Mouse (Mus musculus): ENCODE results near the gene Ptprd.

Ptprd gene

DNA sequence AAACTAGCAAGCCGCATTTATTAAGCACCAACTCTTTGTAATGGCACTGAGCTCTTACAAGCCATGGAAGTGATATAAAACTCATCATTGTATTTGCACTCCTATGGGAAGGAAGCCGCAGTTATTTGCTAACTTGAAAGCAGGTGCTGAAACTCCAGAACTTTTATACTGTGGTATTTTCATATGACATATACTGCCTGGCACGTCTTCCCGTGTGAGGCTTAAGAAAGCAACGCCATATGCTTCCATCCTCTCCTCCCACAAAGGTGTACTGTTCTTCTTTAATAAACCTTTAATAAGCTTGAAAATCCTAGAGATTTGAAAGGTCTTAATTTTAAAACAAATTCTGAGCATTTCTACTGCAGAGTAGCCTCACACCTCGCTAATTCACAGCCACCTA lies 1595.1 kb downstream of the Ptprd start:
- DNase-seq (ENCODE audit: extremely low spot score) = no peak

DNA sequence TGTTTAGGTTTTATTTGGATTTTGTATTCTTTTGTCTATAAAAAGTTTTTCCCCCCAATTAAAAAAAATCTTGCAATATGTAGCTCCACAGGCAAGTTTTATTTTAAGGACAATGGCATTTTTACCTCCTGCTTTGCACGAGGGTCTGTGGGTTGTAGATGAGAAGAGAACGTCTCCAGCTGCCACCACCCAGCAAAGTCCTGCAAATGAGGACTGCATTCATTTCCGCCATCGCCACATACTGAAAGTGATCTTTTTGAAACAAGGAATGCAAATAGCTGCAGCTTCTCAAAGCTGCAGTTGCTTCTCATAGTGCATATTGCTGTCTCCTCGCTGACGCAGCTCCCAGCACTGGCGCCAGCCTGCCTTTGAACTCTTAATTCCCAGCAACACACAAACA lies 1603.5 kb downstream of the Ptprd start:
- no peak for DNase-seq (ENCODE audit: extremely low spot score)

DNA sequence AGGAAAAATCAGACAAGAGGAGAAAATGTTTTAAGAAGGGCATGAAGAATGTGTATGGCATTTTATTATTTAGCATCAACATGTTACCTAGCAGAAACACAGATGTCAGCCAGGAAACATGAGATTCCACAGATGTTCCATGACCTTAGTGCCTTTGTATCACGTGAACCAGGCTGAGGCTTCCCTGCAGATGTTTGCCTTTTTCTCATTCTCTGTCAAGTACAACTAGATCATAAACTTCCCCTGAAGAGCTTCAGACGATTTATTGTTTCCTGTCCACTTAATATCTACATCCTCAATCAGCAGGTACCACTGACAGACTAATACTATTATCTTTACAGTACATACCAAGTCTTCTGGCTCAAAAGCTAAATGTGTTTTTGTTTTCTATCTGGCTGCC lies 1605.0 kb downstream of the Ptprd start:
- DNase-seq (ENCODE audit: extremely low spot score) = no peak

DNA sequence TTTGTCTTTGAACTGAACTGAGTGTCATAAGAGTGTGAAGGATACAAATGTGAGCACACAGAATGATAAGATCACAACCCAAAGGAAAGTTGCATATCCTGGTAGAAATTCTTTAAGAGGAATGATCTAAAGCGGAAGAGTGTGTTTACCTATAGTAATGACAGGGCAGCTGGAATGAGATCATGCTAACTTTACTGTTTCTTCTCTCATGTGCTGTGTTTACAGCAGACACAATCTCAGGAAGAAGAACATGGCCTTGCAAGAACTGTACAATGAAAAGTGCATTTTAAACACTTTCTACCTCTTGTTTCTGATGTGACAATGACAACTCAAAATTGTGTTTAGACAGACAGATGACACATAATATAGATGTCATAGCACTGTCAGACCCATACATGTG lies 1621.0 kb downstream of the Ptprd start:
- DNase-seq (ENCODE audit: extremely low spot score) = no peak

DNA sequence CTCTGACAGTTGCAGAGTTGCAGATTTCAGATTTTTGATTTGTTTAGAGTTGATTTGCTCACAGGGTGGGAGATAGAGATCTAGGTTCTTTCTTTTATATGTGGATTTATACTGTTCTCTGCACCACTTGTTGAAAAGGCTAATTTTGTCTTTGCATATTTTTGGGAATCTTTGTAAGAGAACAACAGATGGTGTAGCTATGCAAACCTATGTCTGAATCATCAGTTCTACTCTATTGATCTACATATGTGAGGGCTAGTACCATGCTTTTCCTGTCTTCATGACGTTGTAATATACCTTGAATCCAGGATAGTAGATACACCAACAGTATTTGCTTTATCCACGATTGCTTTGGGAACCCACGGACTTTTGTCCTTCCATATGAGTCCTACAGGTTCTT lies 1628.7 kb downstream of the Ptprd start:
- no peak for DNase-seq (ENCODE audit: extremely low spot score)

DNA sequence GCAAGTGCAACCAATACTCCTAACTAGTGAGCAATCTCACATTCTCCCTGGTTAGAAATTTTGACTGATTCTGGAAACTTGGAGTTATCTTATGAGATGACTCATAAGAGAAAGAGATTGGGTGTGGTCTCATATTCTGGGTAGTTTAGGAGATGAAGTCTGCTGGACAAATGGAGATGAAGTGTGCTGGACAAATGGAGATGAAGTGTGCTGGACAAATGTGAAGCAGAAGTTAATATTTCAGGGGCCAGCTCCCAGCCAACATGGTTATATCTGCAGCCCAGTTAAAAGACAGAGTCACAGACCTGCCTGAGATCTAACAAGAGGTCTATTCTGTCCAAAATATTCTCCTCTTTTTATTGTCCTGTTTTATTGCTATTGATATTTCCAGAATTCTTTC lies 1645.8 kb downstream of the Ptprd start:
- DNase-seq (ENCODE audit: extremely low spot score) = no peak

DNA sequence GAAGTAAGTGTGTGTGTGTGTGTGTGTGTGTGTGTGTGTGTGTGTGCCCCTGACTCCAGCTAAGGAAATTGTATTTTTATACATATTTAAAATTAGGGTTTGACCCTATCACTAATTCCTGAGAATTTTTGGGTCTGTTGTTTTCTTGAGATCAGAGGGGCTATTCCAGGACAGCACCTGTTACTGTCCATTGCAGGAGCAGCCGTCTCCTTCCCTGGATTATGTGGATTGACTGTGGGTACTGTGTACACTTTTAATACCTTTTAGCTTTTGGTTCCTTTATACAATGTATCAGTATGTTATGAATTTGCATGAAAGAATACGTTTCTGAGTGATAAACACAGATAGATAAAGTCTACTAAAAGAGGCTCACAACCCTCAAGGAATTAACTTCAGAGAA lies 1670.0 kb downstream of the Ptprd start:
- no peak for DNase-seq (ENCODE audit: extremely low spot score)

DNA sequence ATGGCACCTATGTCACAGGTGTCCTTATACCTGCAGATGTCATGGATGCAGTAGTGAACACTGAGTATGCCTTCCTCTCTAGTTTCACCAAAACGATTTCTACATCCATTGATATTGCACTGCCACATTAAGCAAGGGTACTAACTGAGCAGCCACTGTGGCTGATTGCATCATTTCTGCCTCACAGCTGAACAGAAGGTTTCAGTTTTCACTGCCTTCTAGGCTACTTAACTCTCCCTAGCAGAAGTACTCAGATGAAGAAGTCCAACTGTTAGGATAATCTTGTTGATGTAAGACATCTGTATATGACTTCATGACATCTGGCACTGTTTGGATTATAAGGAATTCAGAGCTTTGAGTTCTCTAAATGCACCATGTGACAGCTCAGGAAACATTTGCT lies 1678.8 kb downstream of the Ptprd start:
- DNase-seq (ENCODE audit: extremely low spot score) = no peak

DNA sequence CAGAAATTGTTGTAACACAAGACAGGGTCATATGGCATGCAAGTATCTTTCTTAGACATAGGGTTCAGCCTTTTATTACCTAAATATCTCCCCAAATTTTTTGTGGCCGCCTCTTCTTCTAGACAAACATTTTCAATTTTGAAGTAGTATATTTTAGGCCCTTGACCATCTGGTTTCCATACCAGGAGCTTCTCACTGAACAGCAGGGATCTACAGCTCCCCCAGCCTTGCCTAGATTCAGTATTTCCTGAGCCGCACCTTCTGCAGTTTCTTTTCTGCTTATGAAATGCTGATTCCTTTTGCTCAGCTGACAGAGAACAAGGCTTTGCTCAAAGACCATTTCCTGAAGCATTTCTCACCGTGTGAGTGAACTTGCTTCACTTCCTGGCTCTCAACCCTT lies 1686.5 kb downstream of the Ptprd start:
- no peak for DNase-seq (ENCODE audit: extremely low spot score)

DNA sequence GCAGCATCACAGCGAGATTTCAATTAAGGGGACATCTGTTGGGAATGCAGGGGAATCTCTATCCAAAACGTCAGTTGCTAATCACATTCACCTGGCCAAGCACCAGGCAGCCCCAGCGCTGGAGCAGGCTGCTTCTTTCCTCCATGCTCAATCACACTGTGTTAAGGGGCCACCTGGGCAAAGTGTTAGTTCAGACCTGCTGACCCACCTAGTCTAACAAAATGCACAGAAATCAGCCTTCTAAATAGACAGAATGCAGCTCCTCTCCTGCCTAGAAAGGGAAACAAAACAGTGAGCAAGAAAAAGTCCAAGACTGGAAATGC lies 1708.5 kb downstream of the Ptprd start:
- no peak for DNase-seq (ENCODE audit: extremely low spot score)

DNA sequence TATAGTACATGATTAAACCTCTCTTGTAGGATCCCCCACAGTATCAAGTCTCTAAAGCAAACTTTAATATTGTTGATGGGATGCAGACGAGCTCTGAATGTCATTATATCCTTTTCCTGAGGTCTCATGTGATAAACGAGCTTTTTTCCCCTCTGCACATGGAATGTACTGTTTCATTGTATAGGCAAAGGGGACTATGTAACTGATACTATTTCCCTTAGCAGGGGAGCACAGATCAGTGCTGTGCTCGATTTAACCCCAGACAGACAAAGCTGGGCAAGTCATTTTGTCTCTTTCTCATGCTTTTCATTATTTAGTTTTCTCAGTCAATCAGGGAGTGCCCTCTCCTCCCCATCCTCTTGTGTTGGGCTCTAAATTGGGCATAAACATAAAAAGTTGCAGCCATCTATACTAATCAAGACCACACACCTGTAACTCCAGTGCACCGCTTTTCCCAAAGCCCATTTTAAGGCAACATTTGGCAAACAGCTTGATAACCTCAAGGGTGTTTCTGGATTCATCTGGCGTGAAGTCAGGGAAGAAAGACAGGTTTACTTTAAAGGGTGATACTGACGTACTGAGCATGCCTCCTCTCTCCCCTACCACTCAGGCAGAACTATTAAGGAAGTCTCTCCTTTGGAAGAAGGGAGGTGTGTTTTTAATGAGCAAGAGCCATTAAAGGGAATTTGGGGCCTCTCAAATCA lies 1709.0 kb downstream of the Ptprd start:
- no peak for DNase-seq (ENCODE audit: extremely low spot score)

DNA sequence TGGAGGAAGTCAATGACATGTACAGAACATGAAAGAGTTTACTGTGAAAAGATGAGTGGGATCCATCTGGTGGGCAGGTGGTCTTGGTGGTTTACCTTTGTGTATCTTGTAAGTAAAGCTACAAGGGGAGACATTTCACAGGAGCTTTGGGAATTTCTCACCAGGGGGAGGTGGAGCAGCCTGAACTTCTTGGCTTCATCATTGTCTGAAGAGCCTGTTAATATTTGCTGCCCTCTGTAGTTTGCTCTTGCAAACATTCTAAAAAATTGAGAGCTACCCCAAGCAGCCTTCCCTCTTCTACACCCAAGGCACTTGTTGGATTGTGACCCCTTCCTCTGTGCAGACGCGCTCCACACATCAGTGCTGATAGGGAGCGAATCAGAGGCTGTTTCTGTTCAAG lies 1725.9 kb downstream of the Ptprd start:
- no peak for DNase-seq (ENCODE audit: extremely low spot score)

DNA sequence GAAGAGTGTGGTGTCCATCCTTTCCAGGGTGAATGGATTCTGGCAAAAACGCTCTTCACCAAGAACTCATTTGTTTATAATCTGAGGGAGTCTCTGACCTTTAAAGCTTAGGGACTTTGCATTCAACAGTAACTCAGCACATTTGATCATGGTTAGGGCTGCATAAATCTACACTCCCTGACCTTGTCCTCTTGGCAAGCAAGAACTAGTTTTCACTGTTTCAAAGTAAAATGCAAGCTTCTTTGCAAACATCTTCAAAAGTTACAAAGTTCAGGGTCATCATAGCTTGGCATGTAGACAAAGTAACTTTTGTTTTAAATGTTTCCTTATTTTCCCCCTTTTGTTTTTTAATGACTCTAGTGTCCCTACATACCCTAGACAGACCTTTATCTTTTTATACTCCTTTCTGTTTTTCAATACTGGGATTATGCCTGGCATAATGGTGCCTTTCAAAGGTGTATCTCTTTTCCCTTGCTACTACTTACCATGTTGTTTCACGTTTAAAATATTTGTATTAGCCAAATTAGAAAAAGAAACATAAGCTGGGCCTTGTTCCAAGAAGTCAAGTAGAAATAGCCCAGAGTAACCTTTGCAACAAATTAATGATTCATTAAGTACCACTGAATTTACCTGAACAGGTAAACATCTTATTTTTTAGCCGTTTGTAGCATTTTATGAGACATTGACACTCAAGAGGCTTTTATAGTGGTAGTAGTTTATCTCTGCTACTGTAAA lies 1743.2 kb downstream of the Ptprd start:
- DNase-seq (ENCODE audit: extremely low spot score) = no peak

DNA sequence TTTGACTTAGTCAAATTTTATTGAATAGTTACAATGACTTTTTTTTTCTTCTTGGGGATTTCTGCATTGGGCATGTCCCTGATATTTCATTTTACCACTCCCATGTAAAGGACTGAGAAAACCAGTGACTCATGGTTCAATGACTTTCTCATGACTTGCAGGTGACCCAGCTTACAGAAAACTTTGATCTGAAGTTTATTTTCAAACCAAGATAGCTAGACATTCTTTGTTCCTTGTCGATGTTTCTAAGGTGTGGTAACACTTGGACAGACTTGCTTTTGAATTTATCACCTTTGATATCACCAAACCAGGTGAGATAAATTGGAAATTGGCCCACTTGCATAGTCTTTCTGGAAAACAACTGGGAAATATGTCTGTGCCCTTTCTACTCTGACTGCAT lies 1747.1 kb downstream of the Ptprd start:
- DNase-seq (ENCODE audit: extremely low spot score) = no peak

DNA sequence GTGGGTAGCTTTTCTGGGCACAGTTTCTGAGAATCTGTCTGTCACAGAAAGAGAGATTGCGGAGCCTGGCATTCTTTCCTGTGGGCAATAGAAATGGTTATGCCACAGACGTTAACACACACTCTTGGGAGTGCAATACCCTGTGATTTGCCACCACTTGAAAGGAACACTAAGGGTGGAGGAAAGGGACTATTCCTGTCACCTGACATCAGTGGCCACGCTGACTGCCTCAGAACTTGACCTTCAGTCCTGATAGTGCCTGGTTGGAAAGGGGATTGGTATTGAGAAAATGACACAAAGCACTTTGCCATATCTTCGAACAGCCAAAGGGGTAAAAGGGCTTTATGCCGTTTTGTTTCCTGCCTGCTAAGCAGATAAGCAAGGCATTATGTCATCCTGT lies 1750.4 kb downstream of the Ptprd start:
- DNase-seq (ENCODE audit: extremely low spot score) = no peak

DNA sequence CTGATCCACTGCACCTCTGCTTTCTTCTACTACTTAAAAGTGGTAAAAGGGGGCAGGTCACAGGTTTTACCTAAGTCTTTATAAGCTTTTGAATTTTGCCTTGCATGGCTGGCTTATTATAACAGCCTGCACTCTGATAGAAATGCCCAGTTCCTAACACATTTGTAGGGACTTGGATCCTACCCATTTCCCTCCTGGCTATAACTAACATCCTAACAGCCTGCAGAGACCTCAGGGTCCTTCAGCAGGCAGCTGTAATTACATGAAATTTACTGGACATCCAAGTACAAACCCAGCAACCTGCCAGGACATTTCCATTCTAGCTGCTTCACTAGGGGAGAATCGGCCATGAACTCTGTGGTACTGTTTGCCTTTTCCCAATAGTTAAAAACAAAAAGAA lies 1751.2 kb downstream of the Ptprd start:
- DNase-seq (ENCODE audit: extremely low spot score) = no peak

DNA sequence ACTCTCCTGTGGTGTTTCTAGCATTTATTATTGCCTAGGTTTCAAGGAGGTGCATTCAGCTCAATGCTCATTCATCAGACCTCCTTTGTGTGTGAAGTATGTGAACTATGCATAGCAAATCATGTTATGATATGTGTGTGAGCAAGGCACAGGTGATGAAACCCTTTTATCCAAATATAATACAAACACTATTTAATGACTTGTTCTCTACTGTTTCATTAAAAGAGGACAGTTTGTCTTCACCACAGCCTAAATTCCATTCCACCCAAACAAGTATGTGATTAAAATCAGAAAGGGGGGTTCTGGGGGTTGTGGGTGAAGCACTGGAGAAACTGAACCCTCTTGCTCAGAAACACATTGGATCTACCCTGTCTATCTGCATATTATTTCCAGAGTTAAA lies 1752.1 kb downstream of the Ptprd start:
- DNase-seq (ENCODE audit: extremely low spot score) = no peak

DNA sequence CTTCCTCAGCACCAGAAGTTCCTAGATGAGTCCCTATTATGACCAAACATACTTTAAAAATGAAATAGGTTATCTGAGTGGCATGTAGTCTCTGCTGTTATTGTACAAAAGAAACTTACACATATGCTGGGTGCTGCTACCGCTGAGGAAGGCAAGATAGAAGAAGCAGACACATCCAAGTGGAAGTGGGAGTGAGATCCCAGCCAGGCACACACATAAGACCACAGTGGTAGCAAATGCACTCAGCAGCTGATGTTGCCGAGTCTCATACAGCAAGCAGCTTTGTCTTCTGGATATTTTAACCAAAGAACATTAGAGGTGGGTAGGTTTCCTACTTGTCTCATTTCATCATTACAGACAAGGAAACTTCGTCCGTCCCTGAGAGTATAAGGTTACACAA lies 1759.5 kb downstream of the Ptprd start:
- DNase-seq (ENCODE audit: extremely low spot score) = no peak

DNA sequence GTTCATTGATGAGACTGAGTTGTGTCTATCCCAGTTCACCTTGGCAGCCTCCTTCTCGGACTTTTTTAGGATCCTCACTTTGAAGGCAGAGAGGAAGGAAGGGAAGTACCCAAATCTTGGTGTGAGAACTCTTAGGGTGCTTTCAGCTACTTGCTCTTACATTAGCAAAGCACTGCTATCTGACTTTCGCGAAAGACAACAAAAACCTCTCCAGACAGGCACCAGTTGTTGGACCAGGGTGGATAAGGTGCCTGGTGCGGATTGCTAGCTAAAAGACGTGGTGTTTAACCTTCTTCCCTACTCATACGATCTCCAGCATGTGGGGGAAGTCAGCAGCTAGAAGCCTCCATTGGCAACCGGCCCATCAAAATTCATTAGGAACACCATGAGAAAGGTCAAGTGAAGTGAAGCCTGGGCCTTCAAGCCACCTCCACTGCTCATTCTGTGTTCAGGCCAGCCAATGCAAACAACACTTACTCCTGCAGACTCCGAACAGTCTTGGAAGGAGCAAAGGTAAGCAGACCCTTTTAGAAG lies 1760.7 kb downstream of the Ptprd start:
- DNase-seq (ENCODE audit: extremely low spot score) = no peak

DNA sequence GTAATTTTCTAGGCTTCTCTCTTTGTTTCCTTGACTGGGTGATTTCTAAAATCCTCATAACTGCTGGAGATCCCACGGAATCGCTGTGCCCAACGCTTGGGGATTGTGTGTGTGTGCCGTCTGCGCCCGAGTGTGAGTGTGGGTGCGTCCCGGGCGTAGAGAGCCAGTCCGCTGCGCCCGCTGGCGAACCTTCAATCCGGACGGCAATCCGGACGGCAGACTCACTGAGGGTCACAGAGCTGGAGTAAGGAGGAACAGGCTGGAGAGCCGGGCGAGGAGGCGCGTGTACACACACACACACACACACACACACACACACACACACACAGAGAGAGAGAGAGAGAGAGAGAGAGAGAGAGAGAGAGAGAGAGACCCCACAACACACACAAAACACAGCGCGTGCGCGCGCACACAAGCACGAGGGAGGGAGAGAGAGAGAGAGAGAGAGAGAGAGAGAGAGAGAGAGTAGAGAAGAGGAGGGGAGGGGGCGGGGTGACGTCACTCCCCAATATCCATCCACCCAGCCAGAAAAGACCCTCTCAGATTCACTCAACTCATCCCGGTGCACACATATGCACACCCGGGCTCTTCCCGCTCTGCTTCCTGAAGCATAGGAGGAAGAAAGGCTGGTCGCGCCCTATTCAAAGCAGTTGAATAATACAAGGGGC lies 1761.3 kb downstream of the Ptprd start:
- peak; percentile 82 for DNase-seq (ENCODE audit: extremely low spot score)

DNA sequence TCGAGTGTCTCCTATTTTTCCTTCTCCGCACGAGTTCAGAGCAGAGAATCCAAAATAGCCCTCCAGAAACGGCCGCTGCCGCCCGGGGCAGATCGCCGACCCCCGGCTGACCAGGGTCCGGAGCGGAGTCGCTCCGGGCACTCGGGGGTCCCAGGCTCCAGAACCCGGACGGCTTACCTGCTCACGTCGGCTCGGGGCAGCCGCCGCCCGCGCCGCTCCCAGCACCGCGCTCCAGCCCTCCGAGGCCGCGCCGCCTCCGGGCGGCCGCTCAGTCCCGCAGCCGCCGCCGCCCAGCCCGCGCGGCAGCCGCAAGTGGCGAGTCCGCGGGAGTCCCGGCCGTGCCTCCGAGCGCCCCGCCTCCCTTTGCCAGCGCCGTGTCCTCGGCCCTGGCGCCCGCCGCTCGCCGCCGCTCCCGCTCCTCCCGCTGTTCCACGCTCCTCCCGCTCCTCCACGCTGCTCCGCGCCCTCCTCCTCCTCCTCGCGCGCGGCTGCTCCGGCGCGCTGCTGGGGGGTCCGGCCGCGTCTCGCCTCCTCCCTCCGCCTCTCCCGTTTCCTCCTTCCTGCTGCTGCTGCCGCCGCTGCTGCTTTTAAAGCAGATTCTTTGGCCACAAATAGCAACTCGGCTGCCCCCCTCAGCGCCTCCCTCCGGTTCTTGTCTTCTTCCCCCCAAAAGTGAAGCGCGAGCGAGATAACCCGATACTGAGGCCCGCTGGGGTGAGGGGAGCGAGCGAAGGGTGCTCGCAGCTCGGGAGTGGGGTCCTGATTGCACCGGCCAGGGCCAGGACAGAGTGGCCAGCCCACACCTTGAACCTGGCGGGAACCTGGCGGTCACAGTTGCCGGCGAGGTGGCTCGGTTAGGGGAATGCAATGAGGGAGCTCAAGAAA lies 1762.1 kb downstream of the Ptprd start:
- no peak for DNase-seq (ENCODE audit: extremely low spot score)

All from embryo, embryonic 9.5 days (tissue).